Mouse (Mus musculus) cerebellum, postnatal 25 days (tissue): ENCODE data around the gene Afdn.
"Not testable (repeated sequence)": the region's sequence is repeated elsewhere in the genome, so short reads cannot be mapped to it uniquely, and the experiment has no call there.

ENCODE experiments used
- DNase-seq, 2 experiments: peaks; one replicate each; pipeline ENCODE4 v3.0.0; 2021; ENCODE audit warnings: mixed read lengths in 2 of 2

Gene Afdn

DNA sequence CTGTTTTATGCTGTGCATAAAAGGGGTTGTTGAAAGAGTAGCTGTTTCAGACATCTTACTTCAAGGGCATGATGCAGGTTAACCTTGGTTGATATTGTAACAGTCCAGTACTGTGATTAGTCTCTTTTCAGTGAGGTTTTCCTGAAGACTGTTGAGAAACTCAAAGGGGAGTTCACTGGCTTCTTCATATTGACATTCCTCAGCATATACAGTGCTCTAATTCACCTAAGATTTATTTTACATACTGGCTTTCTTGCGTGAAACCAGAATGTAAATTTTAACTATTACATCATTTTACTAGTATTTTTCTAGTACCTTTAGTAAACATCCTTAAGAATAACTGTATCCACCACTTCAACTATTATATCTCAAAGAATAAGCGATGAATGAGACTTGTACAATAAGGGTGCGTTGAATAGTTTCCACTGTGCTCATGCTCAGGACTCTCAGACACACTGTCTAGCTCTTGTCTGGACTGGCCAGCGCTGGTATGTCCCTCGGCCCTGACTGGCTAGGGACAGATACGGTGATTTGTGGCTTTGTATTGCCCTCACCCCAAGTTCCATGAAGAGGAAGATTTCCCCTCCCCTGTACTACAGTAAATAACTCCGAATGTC, 129.6 kb downstream of the Afdn start:
- DNase-seq: no peak

DNA sequence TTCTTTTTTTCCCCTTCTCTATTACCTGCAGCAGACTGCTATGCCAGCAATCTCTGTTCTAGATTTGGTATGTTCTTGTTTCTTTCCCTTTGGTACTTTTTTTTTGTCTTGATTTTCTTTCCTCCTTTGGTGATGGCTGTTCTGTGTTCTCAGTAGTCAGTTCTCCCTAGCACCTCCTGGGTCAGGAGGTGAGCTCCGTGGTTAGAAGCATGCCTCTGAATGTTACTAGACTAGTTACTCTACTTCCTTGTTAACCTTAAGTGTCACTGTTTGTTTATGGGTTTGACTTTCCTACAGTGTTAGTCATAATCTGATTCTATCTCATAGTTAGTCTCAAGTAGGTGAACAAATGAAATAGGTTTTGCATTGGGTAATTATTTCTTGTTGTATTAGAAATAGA, 130.6 kb downstream of the Afdn start:
- DNase-seq: no peak

DNA sequence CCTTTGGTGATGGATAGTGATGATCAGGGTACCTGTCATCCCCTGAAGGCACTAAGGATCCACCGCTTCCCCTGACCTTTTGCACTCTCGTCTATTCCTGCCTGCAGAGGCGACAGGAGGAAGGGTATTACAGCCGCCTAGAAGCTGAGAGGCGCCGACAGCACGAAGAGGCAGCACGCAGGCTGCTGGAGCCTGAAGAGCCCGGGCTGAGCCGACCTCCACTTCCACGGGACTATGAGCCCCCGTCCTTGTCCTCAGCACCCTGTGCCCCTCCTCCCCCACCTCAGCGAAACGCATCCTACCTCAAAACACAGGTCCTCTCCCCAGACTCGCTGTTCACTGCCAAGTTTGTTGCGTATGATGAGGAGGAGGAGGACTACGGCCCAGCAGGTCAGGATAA, 138.5 kb downstream of the Afdn start:
- DNase-seq: no peak

DNA sequence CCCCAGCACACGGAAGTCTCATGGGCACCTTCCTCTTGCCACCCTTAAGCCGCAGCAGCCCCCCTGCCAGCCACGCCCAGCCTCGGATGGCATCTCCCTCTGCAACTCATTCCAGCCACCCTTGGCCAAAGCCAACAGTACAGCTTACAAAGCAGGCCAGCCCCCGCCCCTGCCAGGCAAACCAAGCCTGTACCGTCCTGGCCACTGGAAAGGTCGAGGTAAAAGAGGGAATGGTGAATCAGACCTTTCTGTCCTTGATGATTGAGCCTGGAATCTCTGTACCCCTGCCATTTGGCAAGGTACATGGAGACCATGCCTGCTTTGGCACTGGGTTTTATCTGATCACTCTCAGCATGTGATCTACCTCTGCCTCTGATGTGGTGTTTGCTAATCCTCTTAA, 138.9 kb downstream of the Afdn start:
- DNase-seq: no peak

DNA sequence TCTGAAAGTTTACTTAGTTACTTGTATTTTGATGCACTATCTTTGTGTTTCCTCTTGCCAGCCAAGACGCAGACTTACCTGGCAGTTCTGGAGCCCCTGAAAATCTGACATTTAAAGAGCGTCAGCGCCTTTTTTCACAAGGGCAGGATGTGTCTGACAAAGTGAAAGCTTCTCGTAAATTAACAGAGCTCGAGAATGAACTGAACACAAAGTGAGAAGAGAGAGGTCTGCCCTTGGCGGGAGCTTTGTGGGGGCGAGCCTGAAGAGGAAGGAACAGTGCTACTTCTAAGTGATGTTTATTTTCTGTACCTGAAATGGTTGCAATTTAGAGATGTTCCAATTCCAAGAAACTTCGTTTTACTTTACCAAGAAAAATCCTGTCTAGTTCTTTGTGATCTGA, 143.5 kb downstream of the Afdn start:
- DNase-seq: no peak

DNA sequence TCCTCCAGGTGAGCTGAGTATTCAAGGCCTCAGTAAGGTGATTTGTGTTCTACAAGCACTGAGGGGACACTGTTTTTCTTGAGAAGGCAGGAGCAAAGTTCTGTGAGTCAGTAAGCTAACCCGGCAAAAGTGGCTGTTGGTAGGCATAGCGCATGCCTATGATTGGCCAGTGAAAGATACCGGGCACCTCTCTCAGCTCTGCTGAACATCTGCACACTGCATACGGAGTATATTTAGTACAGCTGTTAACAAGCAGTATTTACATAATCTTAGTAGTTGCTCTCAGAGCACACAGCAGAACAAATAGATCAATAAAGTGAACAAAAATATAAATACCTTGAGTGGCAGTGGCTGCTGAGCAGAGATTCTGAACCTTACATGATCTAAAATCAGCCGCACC, 146.7 kb downstream of the Afdn start:
- no peak for DNase-seq

DNA sequence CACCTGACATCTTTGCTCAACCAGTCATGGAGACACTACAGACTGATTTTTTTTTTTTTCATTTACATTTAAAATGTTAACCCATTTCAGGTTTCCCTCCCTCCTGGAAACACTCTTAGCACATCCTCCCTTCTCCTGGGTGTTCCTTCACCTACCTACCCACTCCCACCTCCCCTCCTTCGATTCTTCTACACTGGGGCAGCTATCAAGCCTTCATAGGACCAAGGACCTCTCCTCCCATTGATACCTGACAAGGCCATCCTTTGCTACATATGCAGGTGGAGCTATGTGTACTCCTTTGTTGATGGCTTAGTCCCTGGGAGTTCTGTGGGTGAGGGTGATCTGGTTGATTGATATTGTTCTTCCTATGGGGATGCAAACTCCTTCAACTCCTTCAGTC, 147.3 kb downstream of the Afdn start:
- DNase-seq: no peak

DNA sequence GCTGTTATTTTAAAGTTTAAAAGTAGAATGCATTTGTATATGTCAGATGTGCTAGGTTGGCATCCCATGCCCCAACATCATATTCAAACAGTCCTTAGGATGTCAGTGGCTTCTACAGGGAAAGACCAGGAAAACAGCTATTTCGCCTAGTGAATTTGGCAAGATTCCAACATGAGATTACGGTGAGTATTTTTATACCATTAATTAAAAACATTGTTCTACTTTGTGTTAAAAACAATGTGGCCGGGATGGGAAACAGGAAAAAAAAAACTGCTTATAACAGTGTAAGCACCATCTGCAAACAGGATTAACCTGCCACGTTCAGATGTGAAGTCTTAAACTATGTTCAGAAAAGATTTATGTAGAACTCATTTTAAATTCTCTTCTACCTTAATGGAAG, 153.6 kb downstream of the Afdn start:
- no peak for DNase-seq

DNA sequence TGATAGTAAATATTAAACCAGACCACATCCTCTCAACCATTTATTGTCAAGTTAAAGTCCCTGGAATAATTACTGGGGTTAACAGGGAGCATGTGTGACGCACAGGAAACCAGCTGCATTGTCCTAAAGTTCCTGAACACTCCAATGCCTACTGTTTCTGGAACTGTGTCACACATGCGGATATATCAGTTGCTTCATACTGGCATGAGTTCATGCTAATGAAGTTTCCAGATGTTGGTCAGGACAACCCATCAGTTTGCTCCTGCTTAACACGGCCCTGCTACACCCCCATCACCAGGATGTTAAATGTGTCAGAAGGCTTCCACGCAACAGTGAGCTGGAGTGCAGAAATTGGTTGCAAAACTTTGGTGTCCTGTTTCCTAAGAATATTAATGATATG, 154.2 kb downstream of the Afdn start:
- DNase-seq: no peak

DNA sequence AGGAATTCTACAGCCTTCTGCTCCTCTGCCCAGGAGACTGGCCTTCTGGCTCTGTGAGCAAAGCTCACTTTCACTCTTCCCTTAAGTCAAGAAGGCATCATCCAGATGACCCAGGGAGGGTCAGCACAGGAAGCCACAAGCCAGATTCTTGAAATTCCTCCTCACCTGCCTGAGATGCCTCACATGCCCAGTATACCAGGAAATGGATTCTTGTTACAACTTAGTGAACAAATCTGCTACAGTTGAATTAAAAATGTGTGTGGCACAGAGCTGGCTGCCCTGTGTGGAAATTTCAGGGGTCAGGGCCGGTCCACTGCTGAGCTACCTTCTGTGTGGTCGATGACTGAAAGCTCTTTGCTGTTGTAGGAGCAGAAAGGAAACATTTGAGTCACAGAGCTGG, 160.4 kb downstream of the Afdn start:
- no peak for DNase-seq

DNA sequence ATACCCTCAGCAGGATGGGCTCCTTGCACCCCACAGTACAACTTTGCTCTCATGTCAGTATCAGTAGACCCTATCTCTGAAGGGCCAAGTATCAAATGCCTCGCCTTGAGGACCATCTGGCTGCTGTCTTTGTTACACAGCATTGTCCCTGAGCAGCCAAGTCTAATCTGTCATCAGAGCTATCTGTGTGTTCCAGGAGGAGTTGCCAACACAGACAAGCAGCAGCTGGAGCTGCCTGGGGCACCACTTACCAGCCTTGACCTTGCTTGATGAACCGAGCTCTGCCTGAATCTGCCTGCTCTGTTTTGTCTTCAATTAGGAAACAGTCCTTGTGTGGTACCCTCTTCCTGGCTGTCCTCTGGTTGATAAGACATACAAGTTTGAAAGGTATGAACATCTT, 163.1 kb downstream of the Afdn start:
- no peak for DNase-seq

DNA sequence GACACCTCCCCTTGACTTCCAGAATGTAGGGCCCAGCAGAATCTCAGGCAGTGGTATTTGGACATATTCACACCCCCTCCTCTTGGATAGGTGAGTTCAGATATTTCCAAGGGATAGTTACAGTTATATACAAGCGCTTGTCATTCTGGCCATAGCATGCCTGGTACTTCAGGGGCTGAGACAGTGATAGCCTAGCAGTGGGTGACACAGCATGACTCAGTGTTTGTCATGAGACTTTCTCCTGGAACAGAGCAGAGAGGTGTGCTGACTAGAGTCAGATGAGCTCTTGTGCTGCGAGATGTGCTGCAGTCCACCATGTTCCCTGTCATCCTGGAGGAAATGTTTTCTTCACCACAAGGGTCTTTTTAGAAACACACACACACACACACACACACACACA, 164.2 kb downstream of the Afdn start:
- no peak for DNase-seq

DNA sequence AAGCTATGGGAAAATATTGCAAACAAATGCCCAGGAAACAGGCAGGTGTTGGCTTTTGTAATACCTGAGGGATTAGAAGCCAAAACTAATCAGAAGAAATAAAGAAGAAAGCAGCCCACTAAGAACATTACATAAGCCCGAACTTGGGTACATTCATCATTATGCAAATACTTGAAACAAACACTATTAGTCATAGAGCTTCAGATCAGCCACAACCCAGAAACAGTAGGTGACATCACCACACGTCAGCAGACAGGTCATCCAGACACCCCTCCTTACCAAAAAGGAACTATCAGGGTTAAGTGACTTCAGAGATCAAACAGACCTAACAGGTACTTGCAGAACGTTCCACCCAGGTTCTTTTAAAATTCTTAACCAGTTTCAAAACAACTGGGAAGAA, 165.6 kb downstream of the Afdn start:
- no peak for DNase-seq

DNA sequence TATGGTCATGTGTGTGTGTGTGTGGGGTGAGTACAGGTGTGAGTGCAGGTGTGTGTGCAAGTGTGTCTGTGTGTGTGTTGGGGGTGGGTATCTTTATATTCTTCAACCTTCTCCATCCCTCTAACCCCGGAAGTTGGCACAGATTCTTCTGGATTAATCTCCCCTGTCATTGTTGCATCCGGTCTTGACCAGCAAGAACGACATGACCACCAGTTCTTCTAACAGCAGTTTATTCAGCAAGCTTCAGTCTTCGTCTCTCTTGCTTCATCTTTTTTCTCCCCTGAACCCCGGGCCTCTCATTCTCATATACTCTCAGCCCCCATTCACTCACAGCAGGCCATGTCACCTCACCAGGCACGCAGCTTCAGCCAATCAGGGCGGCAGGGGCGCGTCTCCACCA, 170.1 kb downstream of the Afdn start:
- DNase-seq: no peak

DNA sequence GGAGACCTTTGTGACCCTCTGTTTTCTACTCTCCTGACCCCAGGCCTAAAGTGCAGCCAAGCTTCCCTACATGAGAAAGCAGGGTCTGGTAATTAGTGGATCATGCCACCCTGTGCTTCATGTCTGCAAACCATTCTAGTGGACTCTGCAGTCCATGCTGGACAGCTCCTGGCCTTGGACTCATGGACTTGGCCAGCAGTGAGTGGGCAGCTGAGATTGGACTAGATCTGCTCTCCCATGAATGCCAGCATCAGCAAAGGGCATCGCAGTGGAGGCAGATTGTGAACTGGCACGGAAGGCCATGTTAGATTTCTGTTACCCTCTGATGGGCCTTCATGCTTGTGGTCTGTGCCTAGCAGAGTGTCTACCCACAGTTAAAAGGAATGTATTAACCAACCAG, 175.0 kb downstream of the Afdn start:
- DNase-seq: not testable (repeated sequence)

DNA sequence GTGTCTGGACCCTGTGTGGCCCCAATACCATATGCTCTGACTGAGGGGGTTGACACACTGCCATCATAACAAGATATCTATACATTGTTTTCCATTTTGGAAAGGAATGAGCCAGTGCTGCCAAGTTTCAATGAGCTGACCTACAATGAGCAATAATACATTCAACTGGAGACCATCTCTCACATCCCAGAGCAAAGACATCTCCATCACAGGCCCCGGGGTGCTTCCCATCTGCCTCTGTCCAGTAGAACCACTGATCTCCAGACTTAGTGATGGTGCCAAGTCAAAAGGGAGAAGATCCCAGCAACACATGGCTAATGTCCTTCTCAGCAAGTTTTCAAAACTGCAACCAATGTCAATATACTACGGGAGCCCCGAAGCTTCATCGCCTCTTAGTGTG, 177.4 kb downstream of the Afdn start:
- DNase-seq: no peak

DNA sequence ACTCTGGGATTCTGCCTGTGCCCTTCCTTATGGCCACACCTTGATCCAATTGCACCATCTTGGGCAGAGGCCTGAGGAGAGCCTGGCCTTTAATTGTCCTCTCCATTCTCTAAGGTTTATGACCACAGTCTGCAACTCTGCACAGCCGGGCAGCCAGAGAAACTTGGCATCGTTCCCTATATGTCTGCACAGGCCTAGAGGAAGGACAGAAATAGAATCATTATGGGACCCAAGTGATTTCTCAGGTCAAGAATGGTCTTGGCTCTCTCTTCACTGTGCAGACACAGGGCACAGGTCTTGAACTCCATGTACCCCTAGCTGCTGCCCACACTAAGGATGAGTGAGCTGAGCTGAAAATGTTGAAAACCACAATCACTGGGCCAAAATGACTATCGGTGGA, 178.3 kb downstream of the Afdn start:
- no peak for DNase-seq

DNA sequence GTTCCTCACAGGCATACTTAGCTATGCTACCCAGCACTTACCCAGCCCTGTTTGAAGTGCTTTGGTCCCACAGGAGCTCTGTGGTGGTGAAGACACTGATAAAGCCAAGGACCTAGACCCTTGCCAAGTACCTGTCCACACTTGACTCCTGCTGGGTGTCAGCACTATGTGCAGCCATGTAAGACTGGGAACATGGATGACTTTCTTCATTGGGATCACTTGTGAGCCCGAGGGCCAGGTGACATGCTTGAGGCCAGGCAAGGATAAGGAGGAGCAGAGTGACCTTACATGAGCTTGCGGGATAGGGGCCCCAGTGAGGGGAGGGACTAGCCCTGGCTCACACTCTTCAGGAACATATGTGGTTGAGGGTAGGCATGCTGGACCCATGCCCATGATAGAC, 178.9 kb downstream of the Afdn start:
- not testable (repeated sequence) for DNase-seq

DNA sequence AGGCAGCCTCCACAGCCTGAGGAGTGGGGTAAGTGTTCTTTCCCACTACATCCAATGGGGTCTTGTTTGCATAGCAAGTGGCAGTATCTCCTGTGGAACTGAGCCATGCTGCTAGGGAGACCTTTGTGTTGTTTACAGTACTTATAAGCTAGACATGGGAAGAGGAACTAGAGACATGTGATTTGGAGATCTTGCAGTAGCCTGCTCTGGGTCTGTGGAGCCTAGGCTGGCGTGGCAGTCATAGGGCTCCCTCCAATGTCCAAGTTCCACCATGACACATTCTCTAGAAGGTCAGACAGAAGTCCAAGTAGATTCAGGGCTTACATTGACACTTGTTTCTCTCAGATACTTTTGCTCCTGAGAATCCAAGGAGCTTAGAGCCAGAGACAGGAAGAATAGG, 180.1 kb downstream of the Afdn start:
- no peak for DNase-seq

DNA sequence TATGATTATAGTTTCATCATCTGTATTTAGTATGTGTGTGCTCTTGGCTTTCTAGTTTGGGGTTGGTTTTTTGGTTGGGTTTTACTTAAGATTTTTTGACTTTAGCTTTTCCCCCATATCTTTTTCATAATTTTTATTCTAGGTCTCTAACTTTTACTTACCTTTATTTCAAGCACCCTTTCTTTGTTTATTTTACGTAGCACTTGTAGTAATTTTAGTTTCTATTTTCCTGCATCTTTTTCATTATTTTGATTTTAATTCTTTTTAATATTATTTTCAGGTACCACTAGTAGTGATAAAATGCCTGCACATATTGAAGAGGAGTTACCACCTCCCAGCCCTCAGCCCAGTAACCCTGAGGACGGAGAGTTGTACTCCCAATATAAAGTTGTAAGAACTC, 187.7 kb downstream of the Afdn start, which contains the start of gene Gm7168:
Gene Gm7168, plus strand, starts transcription at position 301 of the 400 bp plus-strand sequence.
- DNase-seq: not testable (repeated sequence)

DNA sequence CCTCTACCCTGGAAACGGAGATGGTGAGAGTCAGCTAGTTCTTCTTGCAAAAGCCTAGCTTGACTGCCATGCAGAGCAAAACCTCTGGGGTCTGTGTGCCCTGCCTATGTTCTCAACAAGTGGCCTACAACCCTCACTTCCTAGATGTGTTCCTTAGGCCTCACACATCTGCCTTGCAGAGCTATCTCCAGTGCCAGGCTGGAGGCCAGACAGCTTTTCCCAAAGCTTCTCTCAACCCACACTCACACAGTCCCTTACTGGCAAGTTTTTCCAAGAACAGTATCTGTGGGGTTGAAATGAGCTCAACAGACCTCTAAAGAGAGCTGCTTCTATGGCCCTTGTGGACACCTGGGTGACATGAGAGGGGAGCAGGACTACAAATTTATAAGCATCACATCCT, 191.2 kb downstream of the Afdn start:
- DNase-seq: not testable (repeated sequence)
